Mouse (Mus musculus): ENCODE results near the gene Atg13. TPM values are rescaled to one million over a fixed set of nuclear protein-coding genes. Genes with fewer than 3 reads are reported as not detected.

The Atg13 gene
- polyA plus RNA-seq, 2 experiments = 30.8 to 32.4 TPM

DNA sequence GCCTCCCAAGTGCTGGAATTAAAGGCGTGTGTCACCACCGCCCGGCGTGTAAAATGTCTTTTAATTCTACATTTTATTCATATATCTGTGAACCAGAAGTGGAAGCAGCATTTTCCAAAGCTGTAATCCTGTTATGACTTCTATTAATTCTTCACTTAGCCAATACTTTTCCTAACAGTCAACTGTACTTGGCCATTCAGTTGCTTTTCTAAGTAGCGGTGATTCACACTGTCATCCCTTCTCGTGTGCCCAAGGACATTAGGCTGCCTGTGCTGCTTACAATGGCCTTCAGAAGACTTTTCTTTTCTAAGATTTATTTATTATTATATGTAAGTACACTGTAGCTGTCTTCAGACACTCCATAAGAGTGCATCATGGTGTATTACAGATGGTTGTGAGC lies 2.0 kb downstream of the Atg13 start:
- H3K9ac ChIP-seq (ENCODE audit: low read depth, low read length, severe bottlenecking) = no peak overlapping the region
- no peak overlapping the region for H3K4me3 ChIP-seq (replicated peaks; ENCODE audit: low read length)
- H3K4me2 ChIP-seq (replicated peaks; ENCODE audit: low read depth, low read length, severe bottlenecking) = no peak overlapping the region
- 95% methylated on average over 6 of the region's 6 CpGs for WGBS
- H3K27me3 ChIP-seq (ENCODE audit: control insufficient read depth, insufficient read depth, low read length) = no peaks in the 10 kb centered on the region
- H3K9me3 ChIP-seq (ENCODE audit: control insufficient read depth, low read length) = no peaks in the 10 kb centered on the region
- H3K27ac ChIP-seq (replicated peaks; ENCODE audit: low read depth, low read length) = no peak overlapping the region
- no peak for TF ChIP-seq POLR2A (IDR thresholded peaks at IDR 0.05; ENCODE audit: borderline replicate concordance, extremely low read depth, insufficient read depth, insufficient read length)
- ATAC-seq (ENCODE audit: low FRiP score, low read depth) (no peak), DNase-seq (ENCODE audit: low spot score) (no peak)
- H3K4me1 ChIP-seq (ENCODE audit: control insufficient read depth, insufficient read depth, low read length) = peaks cover 6% of the 10 kb centered on the region
- peaks cover 4% of the 10 kb centered on the region; the same call in 1 of the 2 replicates for H3K36me3 ChIP-seq (ENCODE audit: control insufficient read depth, insufficient read depth, low read length)

DNA sequence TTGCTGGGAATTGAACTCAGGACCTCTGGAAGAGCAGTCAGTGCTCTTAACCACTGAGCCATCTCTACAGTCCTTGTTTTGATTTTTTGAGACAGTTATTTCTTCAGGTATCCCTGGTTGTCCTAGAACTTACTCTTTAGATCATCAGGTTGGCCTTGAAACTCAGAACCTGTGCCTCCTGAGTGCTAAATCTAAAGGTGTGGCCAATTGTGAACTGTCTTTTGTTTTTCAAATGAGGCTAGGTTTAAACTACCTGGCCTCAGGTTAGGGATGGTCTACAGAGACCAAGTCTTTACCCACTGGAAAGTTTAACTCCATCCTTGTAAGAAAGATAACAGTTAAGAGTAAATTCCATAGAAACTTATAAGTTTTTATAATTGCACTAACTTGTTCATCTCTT lies 3.9 kb downstream of the Atg13 start:
- ATAC-seq (ENCODE audit: low FRiP score, low read depth) (no peak), DNase-seq (ENCODE audit: low spot score) (no peak)
- TF ChIP-seq POLR2A (IDR thresholded peaks at IDR 0.05; ENCODE audit: borderline replicate concordance, extremely low read depth, insufficient read depth, insufficient read length) = no peak
- Histone ChIP-seq H3K36me3 (ENCODE audit: control insufficient read depth, insufficient read depth, low read length) (no peaks in the 10 kb centered on the region), H3K9ac (ENCODE audit: low read depth, low read length, severe bottlenecking) (no peak overlapping the region), H3K9me3 (ENCODE audit: control insufficient read depth, low read length) (no peaks in the 10 kb centered on the region), H3K4me3 (replicated peaks; ENCODE audit: low read length) (no peak overlapping the region), H3K27me3 (ENCODE audit: control insufficient read depth, insufficient read depth, low read length) (no peaks in the 10 kb centered on the region), H3K4me2 (replicated peaks; ENCODE audit: low read depth, low read length, severe bottlenecking) (no peak overlapping the region), H3K27ac (replicated peaks; ENCODE audit: low read depth, low read length) (no peak overlapping the region), H3K4me1 (ENCODE audit: control insufficient read depth, insufficient read depth, low read length) (peaks cover under 1% of the 10 kb centered on the region)

DNA sequence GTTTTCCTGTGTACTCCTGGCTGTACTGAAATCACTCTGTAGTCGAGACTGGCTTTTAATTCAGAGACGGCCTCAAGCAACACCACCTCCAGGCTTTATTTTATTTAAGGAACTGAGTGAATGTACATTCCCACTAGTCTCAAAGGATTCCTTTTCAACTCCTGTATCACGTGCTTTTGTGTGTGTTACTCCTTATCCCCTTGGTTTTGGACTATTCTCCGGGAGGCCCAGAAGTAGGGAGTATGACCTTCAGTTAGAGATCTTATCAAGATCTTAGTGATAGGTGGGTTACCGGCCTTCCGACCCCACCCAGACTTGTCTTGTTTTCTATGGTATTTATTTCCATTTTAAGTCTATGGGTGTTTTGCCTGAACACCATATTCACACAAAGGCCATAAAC lies 4.6 kb downstream of the Atg13 start:
- no peak overlapping the region for H3K9ac ChIP-seq (ENCODE audit: low read depth, low read length, severe bottlenecking)
- no peak overlapping the region for H3K4me3 ChIP-seq (replicated peaks; ENCODE audit: low read length)
- 82% methylated on average over 6 of the region's 6 CpGs for WGBS
- H3K4me1 ChIP-seq (ENCODE audit: control insufficient read depth, insufficient read depth, low read length) = no peaks in the 10 kb centered on the region; the same call in none of the 2 replicates
- no peaks in the 10 kb centered on the region for H3K27me3 ChIP-seq (ENCODE audit: control insufficient read depth, insufficient read depth, low read length)
- no peak for DNase-seq (ENCODE audit: low spot score)
- no peaks in the 10 kb centered on the region for H3K36me3 ChIP-seq (ENCODE audit: control insufficient read depth, insufficient read depth, low read length)
- no peak overlapping the region for H3K4me2 ChIP-seq (replicated peaks; ENCODE audit: low read depth, low read length, severe bottlenecking)
- no peak for TF ChIP-seq POLR2A (IDR thresholded peaks at IDR 0.05; ENCODE audit: borderline replicate concordance, extremely low read depth, insufficient read depth, insufficient read length)
- no peak for ATAC-seq (ENCODE audit: low FRiP score, low read depth)
- no peaks in the 10 kb centered on the region for H3K9me3 ChIP-seq (ENCODE audit: control insufficient read depth, low read length)
- no peak overlapping the region for H3K27ac ChIP-seq (replicated peaks; ENCODE audit: low read depth, low read length)

DNA sequence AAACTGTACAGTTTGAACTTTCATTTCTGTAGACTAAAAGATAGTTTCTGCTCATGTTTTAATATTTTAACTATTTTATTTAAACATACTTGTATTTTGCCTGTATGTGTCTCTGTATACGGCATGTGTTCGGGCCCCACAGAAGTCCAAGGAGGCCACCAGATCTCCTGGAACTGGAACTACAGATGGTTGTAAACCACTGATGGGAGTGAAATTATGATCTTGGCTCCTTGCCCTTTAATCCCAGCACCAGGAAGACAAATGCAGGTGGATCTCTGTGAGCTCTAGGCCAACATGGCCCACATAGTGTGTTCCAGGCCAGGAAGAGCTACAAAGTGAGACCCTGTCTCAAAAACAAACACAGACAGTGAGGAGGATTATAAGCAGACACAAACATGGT lies 9.0 kb downstream of the Atg13 start:
- ATAC-seq (ENCODE audit: low FRiP score, low read depth) = no peak
- TF ChIP-seq POLR2A (IDR thresholded peaks at IDR 0.05; ENCODE audit: borderline replicate concordance, extremely low read depth, insufficient read depth, insufficient read length) = no peak
- Histone ChIP-seq H3K9ac (ENCODE audit: low read depth, low read length, severe bottlenecking) (no peak overlapping the region), H3K27ac (replicated peaks; ENCODE audit: low read depth, low read length) (no peak overlapping the region), H3K9me3 (ENCODE audit: control insufficient read depth, low read length) (no peaks in the 10 kb centered on the region), H3K27me3 (ENCODE audit: control insufficient read depth, insufficient read depth, low read length) (no peaks in the 10 kb centered on the region), H3K4me1 (ENCODE audit: control insufficient read depth, insufficient read depth, low read length) (no peaks in the 10 kb centered on the region), H3K36me3 (ENCODE audit: control insufficient read depth, insufficient read depth, low read length) (no peaks in the 10 kb centered on the region), H3K4me3 (replicated peaks; ENCODE audit: low read length) (no peak overlapping the region), H3K4me2 (replicated peaks; ENCODE audit: low read depth, low read length, severe bottlenecking) (no peak overlapping the region)
- no peak for DNase-seq (ENCODE audit: low spot score)
- 100% methylated on average over 2 of the region's 2 CpGs for WGBS

DNA sequence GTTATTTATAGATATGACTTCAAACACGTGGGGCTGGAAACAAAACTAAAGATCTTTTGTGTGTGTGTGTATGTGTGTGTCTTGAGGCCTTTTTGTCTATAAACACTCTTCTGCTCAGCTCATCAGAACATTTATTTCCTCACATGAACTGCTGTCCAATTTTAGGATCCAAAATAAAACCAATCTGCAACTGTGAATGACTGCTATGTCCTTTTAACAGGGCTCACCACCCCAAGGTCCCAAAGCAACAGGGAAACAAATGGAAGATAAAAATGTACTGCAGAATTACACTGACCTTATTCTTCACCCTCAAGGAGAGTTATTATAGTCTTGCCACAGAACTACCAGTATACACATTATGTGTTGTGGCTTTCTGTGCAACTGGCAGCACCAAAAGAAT lies 11.2 kb downstream of the Atg13 start:
- 87% methylated on average over 1 of the region's 1 CpGs for WGBS
- TF ChIP-seq POLR2A (IDR thresholded peaks at IDR 0.05; ENCODE audit: borderline replicate concordance, extremely low read depth, insufficient read depth, insufficient read length) = no peak
- no peak overlapping the region for H3K9ac ChIP-seq (ENCODE audit: low read depth, low read length, severe bottlenecking)

DNA sequence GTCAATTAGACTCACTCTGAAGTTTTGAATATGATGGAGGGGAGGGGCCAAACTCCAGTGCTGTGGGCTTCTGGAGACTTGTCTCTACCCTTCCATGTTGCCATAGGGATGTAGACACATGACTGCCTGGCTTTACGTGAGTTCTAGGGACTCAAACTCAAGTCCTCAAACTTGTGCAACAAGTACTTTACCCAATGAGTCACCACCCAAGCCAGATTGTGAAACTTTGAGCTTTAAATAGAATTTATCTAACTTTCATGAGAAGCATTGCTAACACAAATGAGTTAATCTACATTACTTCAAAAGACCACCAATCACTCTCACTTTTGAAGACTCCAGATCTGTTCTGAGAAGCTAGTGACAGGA lies 14.2 kb downstream of the Atg13 start:
- Histone ChIP-seq H3K4me3 (replicated peaks; ENCODE audit: low read length) (no peak overlapping the region), H3K9me3 (ENCODE audit: control insufficient read depth, low read length) (no peaks in the 10 kb centered on the region), H3K4me1 (ENCODE audit: control insufficient read depth, insufficient read depth, low read length) (no peaks in the 10 kb centered on the region), H3K27ac (replicated peaks; ENCODE audit: low read depth, low read length) (no peak overlapping the region), H3K9ac (ENCODE audit: low read depth, low read length, severe bottlenecking) (no peak overlapping the region), H3K27me3 (ENCODE audit: control insufficient read depth, insufficient read depth, low read length) (no peaks in the 10 kb centered on the region), H3K4me2 (replicated peaks; ENCODE audit: low read depth, low read length, severe bottlenecking) (no peak overlapping the region), H3K36me3 (ENCODE audit: control insufficient read depth, insufficient read depth, low read length) (peaks cover 29% of the 10 kb centered on the region)
- DNase-seq (ENCODE audit: low spot score) (no peak), ATAC-seq (ENCODE audit: low FRiP score, low read depth) (no peak)
- 96% methylated on average over 1 of the region's 1 CpGs for WGBS
- TF ChIP-seq POLR2A (IDR thresholded peaks at IDR 0.05; ENCODE audit: borderline replicate concordance, extremely low read depth, insufficient read depth, insufficient read length) = no peak

More for the DNA sequence above, 11.2 kb downstream of the Atg13 start:
- H3K9me3 ChIP-seq (ENCODE audit: control insufficient read depth, low read length) = no peaks in the 10 kb centered on the region
- DNase-seq (ENCODE audit: low spot score) (no peak), ATAC-seq (ENCODE audit: low FRiP score, low read depth) (no peak)
- H3K36me3 ChIP-seq (ENCODE audit: control insufficient read depth, insufficient read depth, low read length) = peaks cover 12% of the 10 kb centered on the region
- H3K4me3 ChIP-seq (replicated peaks; ENCODE audit: low read length) = no peak overlapping the region
- no peak overlapping the region for H3K27ac ChIP-seq (replicated peaks; ENCODE audit: low read depth, low read length)
- H3K27me3 ChIP-seq (ENCODE audit: control insufficient read depth, insufficient read depth, low read length) = no peaks in the 10 kb centered on the region
- H3K4me1 ChIP-seq (ENCODE audit: control insufficient read depth, insufficient read depth, low read length) = no peaks in the 10 kb centered on the region
- no peak overlapping the region for H3K4me2 ChIP-seq (replicated peaks; ENCODE audit: low read depth, low read length, severe bottlenecking)
